Mouse (Mus musculus) neural tube, embryonic 11.5 days (tissue): Measurements from ENCODE around the gene Cyp46a1. TPM values are rescaled to one million over a fixed set of nuclear protein-coding genes. Genes with fewer than 3 reads are reported as not detected.

Source experiments
- ATAC-seq: fragments of 200-750 bp; cut with Nextera tagmentation; 2 replicates; pipeline ENCODE4 v1.8.0; 2017; ENCODE audit warnings: moderate number of reproducible peaks, mild to moderate bottlenecking, moderate TSS enrichment, moderate library complexity; ENCODE audit not compliant: insufficient read depth, low FRiP score, low TSS enrichment
- DNase-seq: peaks from one replicate; pipeline ENCODE4 v3.0.0-alpha.2; 2015; ENCODE audit warnings: low spot score
- H3K27ac ChIP-seq: fragments of 300-500 bp; sonication (generic); 2 replicates; pipeline ENCODE4 v1.5.1; 2014; ENCODE audit warnings: low read depth, mild to moderate bottlenecking, low read length
- H3K27me3 ChIP-seq: fragments of 300-500 bp; sonication (generic); 2 replicates; pipeline ENCODE4 v1.6.1; 2014; ENCODE audit warnings: mild to moderate bottlenecking, low read length, mixed read lengths; ENCODE audit not compliant: control insufficient read depth, insufficient read depth
- H3K36me3 ChIP-seq: fragments of 300-500 bp; sonication (generic); 2 replicates; pipeline ENCODE4 v1.6.1; 2014; ENCODE audit warnings: mild to moderate bottlenecking, low read length, moderate library complexity, mixed read lengths; ENCODE audit not compliant: control insufficient read depth, insufficient read depth
- H3K4me1 ChIP-seq: fragments of 300-500 bp; sonication (generic); 2 replicates; pipeline ENCODE4 v1.6.1; 2014; ENCODE audit warnings: low read length, mixed read lengths; ENCODE audit not compliant: control insufficient read depth, insufficient read depth
- H3K4me2 ChIP-seq: fragments of 300-500 bp; sonication (generic); 2 replicates; pipeline ENCODE4 v1.6.1; 2014; ENCODE audit warnings: low read depth, mild to moderate bottlenecking, moderate library complexity
- H3K4me3 ChIP-seq: fragments of 300-500 bp; sonication (generic); 2 replicates; pipeline ENCODE4 v1.5.1; 2014; ENCODE audit warnings: low read depth, low read length
- H3K9ac ChIP-seq: fragments of 300-500 bp; sonication (generic); 2 replicates; pipeline ENCODE4 v1.6.1; 2014; ENCODE audit warnings: mild to moderate bottlenecking, low read length
- H3K9me3 ChIP-seq: fragments of 300-500 bp; sonication (generic); 2 replicates; pipeline ENCODE4 v1.6.1; 2016; ENCODE audit warnings: low read length; ENCODE audit not compliant: control insufficient read depth
- WGBS: fragments of 180-500 bp; shearing (Covaris S2); extraction: QIAGEN DNeasy Blood & Tissue Kit; methylation state at CpG from one replicate; pipeline ENCODE4 v1.1.7; 2014; 5-methylcytosine and 5-hydroxymethylcytosine counted together
- polyA plus RNA-seq: library from polyadenylated mRNA; unstranded; fragments of >200 nt; fragmentation: Nextera tagmentation; extraction: Ambion mirVana; gene quantifications from 2 replicates; pipeline ENCODE4 v1.2.1, GENCODE M21; 2014

The Cyp46a1 gene
- polyA plus RNA-seq, 1 experiment from 2014 or later = 10.6 TPM

- no peak for ATAC-seq
- no peak overlapping the region for H3K9ac ChIP-seq
- no peak overlapping the region for H3K4me2 ChIP-seq
- WGBS = 60% methylated on average over 8 of the region's 8 CpGs
- no peaks in the 10 kb centered on the region for H3K9me3 ChIP-seq
- H3K36me3 ChIP-seq = no peaks in the 10 kb centered on the region
- DNase-seq = no peak
- H3K27me3 ChIP-seq = 0 out of 2 replicates have a peak, but pooled peaks cover 2% of the 10 kb centered on the region
- H3K4me1 ChIP-seq = peaks cover 10% of the 10 kb centered on the region
- H3K4me3 ChIP-seq = no peak overlapping the region
- H3K27ac ChIP-seq = no peak overlapping the region
Measured at GRCm38 (mm10) chr12:108309116-108309794, 24.9 kb upstream of the Cyp46a1 start.

- Histone ChIP-seq H3K4me3 (no peak overlapping the region), H3K4me1 (peaks cover 10% of the 10 kb centered on the region), H3K9me3 (no peaks in the 10 kb centered on the region), H3K36me3 (no peaks in the 10 kb centered on the region), H3K9ac (no peak overlapping the region), H3K27ac (no peak overlapping the region), H3K27me3 (0 out of 2 replicates have a peak, but pooled peaks cover 2% of the 10 kb centered on the region), H3K4me2 (no peak overlapping the region)
- WGBS = 84% methylated on average over 4 of the region's 4 CpGs
- no peak for DNase-seq
- no peak for ATAC-seq
Measured at GRCm38 (mm10) chr12:108310041-108310440, 24.1 kb upstream of the Cyp46a1 start.

- Histone ChIP-seq H3K4me1 (peaks cover 10% of the 10 kb centered on the region), H3K27me3 (0 out of 2 replicates have a peak, but pooled peaks cover 2% of the 10 kb centered on the region), H3K4me2 (no peak overlapping the region), H3K27ac (no peak overlapping the region), H3K9ac (no peak overlapping the region), H3K9me3 (no peaks in the 10 kb centered on the region), H3K4me3 (no peak overlapping the region), H3K36me3 (no peaks in the 10 kb centered on the region)
- WGBS = 85% methylated on average over 7 of the region's 7 CpGs
- DNase-seq = no peak
- ATAC-seq = no peak
Measured at GRCm38 (mm10) chr12:108310456-108311027, 23.6 kb upstream of the Cyp46a1 start.

GRCm38 (mm10) chr12:108311741-108312290 is 22.4 kb upstream of the Cyp46a1 start:
- H3K36me3 ChIP-seq = no peaks in the 10 kb centered on the region
- H3K9ac ChIP-seq = no peak overlapping the region
- no peak overlapping the region for H3K4me3 ChIP-seq
- peaks cover 7% of the 10 kb centered on the region for H3K4me1 ChIP-seq
- no peaks in the 10 kb centered on the region for H3K9me3 ChIP-seq
- DNase-seq = no peak
- no peak overlapping the region for H3K4me2 ChIP-seq
- 91% methylated on average over 27 of the region's 27 CpGs for WGBS
- no peak overlapping the region for H3K27ac ChIP-seq
- ATAC-seq = no peak
- H3K27me3 ChIP-seq = peaks cover 12% of the 10 kb centered on the region

- WGBS = 25% methylated on average over 6 of the region's 6 CpGs
- no peaks in the 10 kb centered on the region for H3K9me3 ChIP-seq
- H3K27ac ChIP-seq = 0 out of 2 replicates have a peak overlapping the region, but pooled peaks have one; percentile 39
- no peak for ATAC-seq
- H3K9ac ChIP-seq = no peak overlapping the region
- no peaks in the 10 kb centered on the region for H3K36me3 ChIP-seq
- H3K27me3 ChIP-seq = peaks cover 14% of the 10 kb centered on the region
- no peak overlapping the region for H3K4me2 ChIP-seq
- no peak for DNase-seq
- no peak overlapping the region for H3K4me3 ChIP-seq
- H3K4me1 ChIP-seq = peaks cover 12% of the 10 kb centered on the region
Measured at GRCm38 (mm10) chr12:108312432-108312851, 21.7 kb upstream of the Cyp46a1 start.

- Histone ChIP-seq H3K4me2 (no peak overlapping the region), H3K9me3 (no peaks in the 10 kb centered on the region), H3K4me1 (peaks cover 20% of the 10 kb centered on the region), H3K36me3 (no peaks in the 10 kb centered on the region), H3K27ac (no peak overlapping the region), H3K27me3 (peaks cover 22% of the 10 kb centered on the region), H3K9ac (no peak overlapping the region), H3K4me3 (no peak overlapping the region)
- no peak for ATAC-seq
- DNase-seq = no peak
- 92% methylated on average over 1 of the region's 1 CpGs for WGBS
Measured at GRCm38 (mm10) chr12:108313244-108313772, 20.9 kb upstream of the Cyp46a1 start.

GRCm38 (mm10) chr12:108315818-108316217 is 18.4 kb upstream of the Cyp46a1 start:
- Histone ChIP-seq H3K4me1 (peaks cover 25% of the 10 kb centered on the region), H3K9me3 (no peaks in the 10 kb centered on the region), H3K9ac (no peak overlapping the region), H3K27ac (no peak overlapping the region), H3K4me3 (no peak overlapping the region), H3K4me2 (no peak overlapping the region), H3K36me3 (no peaks in the 10 kb centered on the region), H3K27me3 (peaks cover 31% of the 10 kb centered on the region)
- WGBS = 48% methylated on average over 10 of the region's 10 CpGs
- DNase-seq (no peak), ATAC-seq (no peak)

GRCm38 (mm10) chr12:108316655-108317054 is 17.5 kb upstream of the Cyp46a1 start:
- Histone ChIP-seq H3K4me2 (no peak overlapping the region), H3K27me3 (peaks cover 31% of the 10 kb centered on the region), H3K4me1 (peaks cover 28% of the 10 kb centered on the region), H3K9ac (no peak overlapping the region), H3K36me3 (no peaks in the 10 kb centered on the region), H3K4me3 (no peak overlapping the region), H3K9me3 (no peaks in the 10 kb centered on the region), H3K27ac (no peak overlapping the region)
- ATAC-seq = no peak
- WGBS = 31% methylated on average over 6 of the region's 6 CpGs
- no peak for DNase-seq
